Mouse (Mus musculus) E14TG2a.4 (cell line): ENCODE measurements around the gene Slc25a11.

Source experiments
- H3K27me3 ChIP-seq: 2 replicates; pipeline ENCODE4 v1.6.1; 2014; ENCODE audit warnings: low read length, control low read depth; ENCODE audit not compliant: insufficient read depth
- H3K36me3 ChIP-seq: 2 replicates; pipeline ENCODE4 v1.6.1; 2014; ENCODE audit warnings: low read length, control low read depth; ENCODE audit not compliant: insufficient read depth
- H3K4me1 ChIP-seq: replicated peaks from 2 replicates; pipeline ENCODE4 v1.6.1; 2014; ENCODE audit warnings: low read depth, low read length, control low read depth
- H3K4me3 ChIP-seq: replicated peaks from 2 replicates; pipeline ENCODE4 v1.5.1; 2014; ENCODE audit warnings: mild to moderate bottlenecking, low read length
- H3K9me3 ChIP-seq: 2 replicates; pipeline ENCODE4 v1.6.1; 2014; ENCODE audit warnings: low read length, control low read depth
- CTCF ChIP-seq: conservative IDR thresholded peaks from 2 replicates; pipeline ENCODE4 v1.5.1; 2014; ENCODE audit warnings: low read length
- NANOG ChIP-seq: IDR thresholded peaks from 2 replicates; pipeline ENCODE4 v1.6.1; 2014; ENCODE audit warnings: borderline replicate concordance, low read length, mixed read lengths
- POU5F1 ChIP-seq: IDR thresholded peaks from 2 replicates; pipeline ENCODE4 v1.6.1; 2014; ENCODE audit warnings: low read length, borderline replicate concordance

Slc25a11 gene

GRCm38 (mm10) chr11:70669582-70670345 is 22.5 kb upstream of the Slc25a11 start:
- Histone ChIP-seq H3K9me3 (peaks cover 5% of the 10 kb centered on the region; the same call in 1 of the 2 replicates), H3K36me3 (peaks cover 49% of the 10 kb centered on the region), H3K4me1 (peaks cover 65% of the 10 kb centered on the region), H3K27me3 (no peaks in the 10 kb centered on the region), H3K4me3 (peak overlapping the region; percentile 94)
- TF ChIP-seq POU5F1 (no peak), CTCF (peak; percentile 64)

GRCm38 (mm10) chr11:70668771-70669505 is 21.7 kb upstream of the Slc25a11 start, which contains the start of gene Spag7:
TSS of gene Spag7 (minus strand) at chr11:70669416.
- no peak for TF ChIP-seq POU5F1
- no peak; the same call in 1 of the 2 replicates for TF ChIP-seq NANOG
- TF ChIP-seq CTCF = no peak
- H3K4me3 ChIP-seq = peak within 1 kb of the TSS; percentile 94
- no peaks in the 10 kb centered on the region for H3K27me3 ChIP-seq
- H3K36me3 ChIP-seq = peaks cover 57% of the 10 kb centered on the region
- H3K9me3 ChIP-seq = peaks cover 5% of the 10 kb centered on the region; the same call in 1 of the 2 replicates
- H3K4me1 ChIP-seq = peaks cover 62% of the 10 kb centered on the region

- H3K4me3 ChIP-seq = peak overlapping the region; percentile 94
- H3K4me1 ChIP-seq = peaks cover 57% of the 10 kb centered on the region
- TF ChIP-seq POU5F1 (no peak), NANOG (no peak), CTCF (no peak)
- H3K36me3 ChIP-seq = peaks cover 63% of the 10 kb centered on the region
- no peaks in the 10 kb centered on the region for H3K27me3 ChIP-seq
- peaks cover 5% of the 10 kb centered on the region; the same call in 1 of the 2 replicates for H3K9me3 ChIP-seq
Measured at GRCm38 (mm10) chr11:70668335-70668770, 21.1 kb upstream of the Slc25a11 start.

DNA sequence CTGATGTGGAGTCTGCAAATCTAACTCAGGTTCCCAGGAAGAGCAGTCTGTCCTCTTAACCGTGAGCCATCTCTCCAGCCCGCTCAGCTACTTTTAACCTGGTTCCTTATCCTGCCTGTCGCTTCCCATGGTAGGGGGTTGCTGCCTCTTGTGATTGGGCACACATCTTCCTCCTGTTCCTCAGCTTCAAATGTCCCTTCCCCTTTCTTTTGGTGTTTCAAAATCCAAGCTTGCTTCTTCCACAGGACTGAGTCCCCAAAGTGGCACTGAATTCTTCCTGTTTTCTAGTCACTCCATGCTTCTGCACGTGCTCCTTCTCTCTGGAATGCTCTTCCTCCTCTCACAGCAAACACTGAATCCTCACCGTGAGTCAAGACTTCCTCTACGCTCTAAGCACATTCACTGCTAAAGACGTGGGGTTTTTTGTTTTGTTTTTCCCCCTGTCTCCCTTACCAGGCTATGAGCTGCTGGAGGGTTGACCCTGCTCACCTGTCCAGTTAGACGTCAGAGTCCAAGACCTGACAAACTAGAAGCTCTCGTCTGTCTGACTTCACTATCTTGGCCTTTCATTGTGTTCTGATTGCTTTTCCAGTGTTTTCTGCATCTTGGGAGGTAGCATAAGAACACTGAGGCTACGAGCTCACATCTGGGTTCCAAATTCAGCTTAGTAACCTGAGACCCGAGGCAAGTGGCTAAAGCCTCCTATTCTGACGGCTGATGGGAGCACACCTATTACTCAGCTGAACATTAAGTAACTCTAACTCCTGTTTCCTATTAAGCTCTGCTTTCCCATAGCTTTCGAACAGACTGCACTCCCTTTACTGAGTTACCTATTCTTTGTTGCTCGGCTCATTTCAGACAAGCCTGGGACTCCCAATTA is 20.2 kb upstream of the Slc25a11 start:
- TF ChIP-seq NANOG (no peak), POU5F1 (no peak), CTCF (no peak)
- Histone ChIP-seq H3K4me3 (peak overlapping the region; percentile 94), H3K4me1 (peaks cover 63% of the 10 kb centered on the region), H3K36me3 (peaks cover 67% of the 10 kb centered on the region), H3K9me3 (peaks cover 5% of the 10 kb centered on the region; the same call in 1 of the 2 replicates), H3K27me3 (no peaks in the 10 kb centered on the region)

DNA sequence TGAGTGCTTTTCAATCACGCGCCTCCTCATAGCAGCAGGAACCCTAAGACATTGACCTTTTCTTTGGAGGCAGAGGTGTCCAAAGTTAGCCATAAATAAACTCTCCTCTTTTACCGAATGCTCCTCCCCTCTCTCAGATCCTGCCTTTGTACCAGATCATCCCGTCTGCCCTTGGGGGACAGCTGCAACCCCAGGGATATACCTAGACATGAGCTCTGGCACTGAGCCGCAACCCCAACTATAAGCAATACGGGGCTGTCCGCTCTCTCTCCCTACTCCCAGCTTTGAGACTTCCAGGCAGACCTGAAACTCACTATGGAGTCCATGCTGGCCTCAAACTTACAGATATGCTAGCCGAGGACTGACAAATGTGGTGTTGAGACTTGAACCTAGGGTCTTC is 19.4 kb upstream of the Slc25a11 start:
- Histone ChIP-seq H3K4me3 (no peak overlapping the region), H3K27me3 (no peaks in the 10 kb centered on the region), H3K36me3 (peaks cover 67% of the 10 kb centered on the region), H3K4me1 (peaks cover 60% of the 10 kb centered on the region), H3K9me3 (peaks cover 5% of the 10 kb centered on the region; the same call in 1 of the 2 replicates)
- no peak for TF ChIP-seq CTCF
- no peak for TF ChIP-seq NANOG
- no peak for TF ChIP-seq POU5F1

DNA sequence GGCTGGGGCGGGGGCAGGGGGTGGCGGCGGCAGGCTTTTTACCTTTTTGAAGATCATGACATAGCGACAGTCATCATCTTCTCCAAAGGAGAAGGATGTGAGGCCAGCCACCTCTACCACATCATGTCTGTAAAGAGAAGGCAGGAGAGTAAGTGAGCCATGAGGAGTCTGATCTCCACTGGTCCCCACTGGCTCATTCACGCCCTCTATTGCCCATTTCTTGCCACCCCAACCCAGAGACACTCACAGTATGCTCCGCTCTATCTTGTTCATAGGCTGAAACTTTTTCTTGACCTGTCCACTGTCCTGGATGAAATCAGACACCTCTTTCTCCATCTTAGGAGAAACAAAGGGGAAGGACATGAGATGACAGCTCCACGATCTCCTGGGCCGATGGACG is 17.5 kb upstream of the Slc25a11 start:
- Histone ChIP-seq H3K9me3 (peaks cover 5% of the 10 kb centered on the region; the same call in 1 of the 2 replicates), H3K4me1 (peaks cover 54% of the 10 kb centered on the region), H3K4me3 (no peak overlapping the region), H3K27me3 (no peaks in the 10 kb centered on the region), H3K36me3 (peaks cover 72% of the 10 kb centered on the region)
- no peak for TF ChIP-seq CTCF
- TF ChIP-seq NANOG = no peak
- no peak for TF ChIP-seq POU5F1

DNA sequence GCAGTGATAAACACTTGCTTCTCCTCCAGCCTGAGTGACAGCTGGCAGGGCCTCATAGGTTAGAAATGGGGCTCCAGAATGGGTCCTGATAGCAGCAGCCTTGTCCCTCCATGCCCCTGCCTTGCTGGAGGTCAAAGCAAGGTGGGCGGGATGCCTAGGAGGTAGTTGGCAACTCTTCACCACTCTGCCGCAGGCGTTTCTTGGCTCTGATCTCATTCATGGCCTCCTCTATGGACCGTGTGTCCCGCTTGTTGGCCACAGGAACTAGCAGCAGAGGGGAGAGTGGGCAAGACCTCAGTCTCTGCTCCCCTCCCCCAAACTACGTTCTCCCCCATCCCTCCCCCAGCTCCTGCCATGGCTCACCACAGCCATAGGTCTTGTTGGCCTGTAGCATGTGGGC is 16.7 kb upstream of the Slc25a11 start:
- Histone ChIP-seq H3K4me1 (peaks cover 62% of the 10 kb centered on the region), H3K27me3 (no peaks in the 10 kb centered on the region), H3K36me3 (peaks cover 72% of the 10 kb centered on the region), H3K9me3 (peaks cover 5% of the 10 kb centered on the region; the same call in 1 of the 2 replicates), H3K4me3 (no peak overlapping the region)
- TF ChIP-seq NANOG = no peak
- TF ChIP-seq POU5F1 = no peak
- TF ChIP-seq CTCF = no peak

- Histone ChIP-seq H3K4me1 (peaks cover 69% of the 10 kb centered on the region), H3K9me3 (peaks cover 5% of the 10 kb centered on the region; the same call in 1 of the 2 replicates), H3K27me3 (no peaks in the 10 kb centered on the region), H3K4me3 (no peak overlapping the region), H3K36me3 (peaks cover 72% of the 10 kb centered on the region)
- TF ChIP-seq POU5F1 (no peak), CTCF (no peak), NANOG (no peak)
Measured at GRCm38 (mm10) chr11:70663101-70663500, 15.8 kb upstream of the Slc25a11 start.
